Mouse (Mus musculus) activated CD4-positive, CD25-positive, alpha-beta regulatory T cell, adult 4 months (primary cell): Measurements from ENCODE around the gene Cdc34b. TPM values are rescaled to one million over a fixed set of nuclear protein-coding genes. Genes with fewer than 3 reads are reported as not detected.
A peak's percentile ranks its signal among the peaks of the same experiment; 100 is the strongest.
"Not testable (repeated sequence)": the region's sequence is repeated elsewhere in the genome, so short reads cannot be mapped to it uniquely, and the experiment has no call there.

Experiments used
- ATAC-seq: one replicate; pipeline ENCODE4 v1.8.0; 2017
- polyA plus RNA-seq, 2 experiments: library from polyadenylated mRNA; unstranded; fragments of 100-300 nt; shearing (Covaris generic); gene quantifications; one replicate each; pipeline ENCODE4 v1.2.1; 2017

Gene Cdc34b
- not detected for polyA plus RNA-seq

- no peak for ATAC-seq
Measured at GRCm38 (mm10) chr11:94741732-94742272, at the start of gene Cdc34b. Gene Cdc34b (plus strand): TSS chr11:94741782.

- not testable (repeated sequence) for ATAC-seq
Measured at GRCm38 (mm10) chr11:94692502-94692901, 49.1 kb upstream of the Cdc34b start.

GRCm38 (mm10) chr11:94695508-94695907 lies 46.1 kb upstream of the Cdc34b start:
- no peak for ATAC-seq

GRCm38 (mm10) chr11:94697140-94697539 lies 44.4 kb upstream of the Cdc34b start:
- no peak for ATAC-seq

- peak; percentile 94 for ATAC-seq
Measured at GRCm38 (mm10) chr11:94697703-94698464, 43.7 kb upstream of the Cdc34b start.

- ATAC-seq = no peak
Measured at GRCm38 (mm10) chr11:94699399-94699798, 42.2 kb upstream of the Cdc34b start.

GRCm38 (mm10) chr11:94701401-94702215 lies 40.0 kb upstream of the Cdc34b start:
- no peak for ATAC-seq

- ATAC-seq = no peak
Measured at GRCm38 (mm10) chr11:94702216-94702610, 39.4 kb upstream of the Cdc34b start.

- ATAC-seq = no peak
Measured at GRCm38 (mm10) chr11:94704020-94704419, 37.6 kb upstream of the Cdc34b start.

- no peak for ATAC-seq
Measured at GRCm38 (mm10) chr11:94704472-94704871, 37.1 kb upstream of the Cdc34b start, which contains the start of gene Gm11541. Gene Gm11541 (minus strand): TSS chr11:94704499.

GRCm38 (mm10) chr11:94713246-94713860 lies 28.2 kb upstream of the Cdc34b start:
- ATAC-seq = no peak

- ATAC-seq = no peak
Measured at GRCm38 (mm10) chr11:94715622-94716021, 26.0 kb upstream of the Cdc34b start.

GRCm38 (mm10) chr11:94716754-94717153 lies 24.8 kb upstream of the Cdc34b start:
- peak; percentile 59 for ATAC-seq

GRCm38 (mm10) chr11:94717239-94717638 lies 24.3 kb upstream of the Cdc34b start:
- no peak for ATAC-seq

- no peak for ATAC-seq
Measured at GRCm38 (mm10) chr11:94718113-94718909, 23.3 kb upstream of the Cdc34b start.

- ATAC-seq = no peak
Measured at GRCm38 (mm10) chr11:94719216-94719615, 22.4 kb upstream of the Cdc34b start.

GRCm38 (mm10) chr11:94727306-94727705 lies 14.3 kb upstream of the Cdc34b start:
- ATAC-seq = no peak

GRCm38 (mm10) chr11:94728545-94728944 lies 13.0 kb upstream of the Cdc34b start:
- ATAC-seq = no peak

- no peak for ATAC-seq
Measured at GRCm38 (mm10) chr11:94729565-94729964, 12.0 kb upstream of the Cdc34b start.

- no peak for ATAC-seq
Measured at GRCm38 (mm10) chr11:94730261-94730660, 11.3 kb upstream of the Cdc34b start.

GRCm38 (mm10) chr11:94731229-94731628 lies 10.4 kb upstream of the Cdc34b start:
- ATAC-seq = no peak

GRCm38 (mm10) chr11:94732773-94733172 lies 8.8 kb upstream of the Cdc34b start:
- ATAC-seq = no peak
